Mouse (Mus musculus): ENCODE data around the gene Gm33543. TPM values are rescaled to one million over a fixed set of nuclear protein-coding genes. Genes with fewer than 3 reads are reported as not detected.

Gene Gm33543
- polyA plus RNA-seq, 1 experiment from 2014 or later: not detected

DNA sequence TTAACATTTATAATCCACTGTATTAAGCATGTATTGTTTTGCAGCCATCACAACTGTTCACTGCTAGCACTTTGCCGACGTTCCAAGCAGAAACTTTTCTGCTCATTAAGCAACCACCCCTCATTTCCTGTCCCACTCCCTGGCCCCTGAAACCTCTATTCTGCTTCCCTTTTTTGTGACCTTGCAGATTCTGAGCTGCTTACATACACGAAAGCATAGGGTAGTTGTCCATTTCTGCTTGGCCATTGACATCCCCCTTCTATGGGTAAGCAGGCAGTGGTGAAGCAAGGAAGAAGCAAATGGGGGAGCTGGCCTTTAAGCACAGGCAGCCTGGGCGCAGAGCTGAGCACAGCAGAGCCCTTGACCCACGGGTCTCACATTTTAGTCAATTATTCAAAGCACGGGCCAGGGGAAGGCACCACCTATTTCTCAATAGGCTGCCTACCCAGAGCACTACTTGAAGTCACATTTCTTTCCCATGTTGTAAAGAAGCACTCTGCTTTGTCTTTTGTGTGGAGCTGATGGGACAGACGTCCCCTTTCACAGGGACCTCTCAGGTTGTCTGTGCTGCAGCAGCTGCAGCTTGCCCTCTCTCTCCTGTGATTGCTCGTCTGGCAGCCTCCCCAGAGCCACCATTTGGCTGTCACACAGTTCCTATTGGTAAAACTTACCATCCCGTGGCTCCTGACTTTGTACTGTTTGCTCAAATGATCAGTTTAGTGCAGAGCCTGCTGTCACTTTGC lies 25.1 kb downstream of the Gm33543 start:
- Histone ChIP-seq H3K36me3 (ENCODE audit: control insufficient read depth, insufficient read depth, low read length) (no peaks in the 10 kb centered on the region), H3K4me1 (ENCODE audit: control insufficient read depth, insufficient read depth, low read length) (peaks cover 4% of the 10 kb centered on the region; the same call in 1 of the 2 replicates), H3K27me3 (ENCODE audit: control insufficient read depth, insufficient read depth, low read length) (no peaks in the 10 kb centered on the region), H3K4me3 (ENCODE audit: low read depth, low read length) (no peak overlapping the region), H3K27ac (ENCODE audit: low read depth, low read length) (no peak overlapping the region), H3K4me2 (no peak overlapping the region), H3K9me3 (ENCODE audit: control insufficient read depth, low read length) (no peaks in the 10 kb centered on the region), H3K9ac (ENCODE audit: low read length) (no peak overlapping the region)
- 48% methylated on average over 9 of the region's 9 CpGs for WGBS
- DNase-seq (ENCODE audit: low spot score, missing footprints) (peak; percentile 80), ATAC-seq (ENCODE audit: low FRiP score) (0 out of 2 replicates have a peak, but pooled peaks have one; percentile 35)

DNA sequence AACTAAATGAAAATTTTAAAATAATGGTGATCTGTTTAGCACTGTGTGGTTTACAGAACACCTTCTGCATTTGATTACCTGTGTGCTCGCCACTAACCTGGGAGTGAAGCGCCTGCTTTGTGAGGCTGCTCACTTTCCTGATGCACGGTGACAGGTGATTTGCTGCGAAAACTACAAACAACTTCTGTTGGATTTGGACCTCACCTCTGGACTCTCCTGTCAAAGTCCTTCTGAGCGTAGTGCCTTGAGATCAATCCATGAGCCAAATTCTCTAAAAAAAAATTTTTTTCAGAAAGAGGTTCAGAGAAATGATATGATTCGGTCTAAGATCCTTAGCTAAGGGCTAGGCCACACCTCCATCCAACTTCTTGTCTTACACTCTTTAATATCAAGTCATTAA lies 28.4 kb downstream of the Gm33543 start:
- 92% methylated on average over 6 of the region's 6 CpGs for WGBS
- no peak overlapping the region for H3K4me3 ChIP-seq (ENCODE audit: low read depth, low read length)
- no peak for ATAC-seq (ENCODE audit: low FRiP score)
- no peak overlapping the region for H3K9ac ChIP-seq (ENCODE audit: low read length)
- peaks cover 4% of the 10 kb centered on the region; the same call in 1 of the 2 replicates for H3K4me1 ChIP-seq (ENCODE audit: control insufficient read depth, insufficient read depth, low read length)
- H3K36me3 ChIP-seq (ENCODE audit: control insufficient read depth, insufficient read depth, low read length): no peaks in the 10 kb centered on the region
- peak; percentile 72 for DNase-seq (ENCODE audit: low spot score, missing footprints)
- H3K27ac ChIP-seq (ENCODE audit: low read depth, low read length): no peak overlapping the region
- H3K4me2 ChIP-seq: no peak overlapping the region
- no peaks in the 10 kb centered on the region for H3K27me3 ChIP-seq (ENCODE audit: control insufficient read depth, insufficient read depth, low read length)
- no peaks in the 10 kb centered on the region for H3K9me3 ChIP-seq (ENCODE audit: control insufficient read depth, low read length)

GRCm38 (mm10) chr10:95811869-95812268 lies 30.9 kb downstream of the Gm33543 start:
- Histone ChIP-seq H3K4me2 (no peak overlapping the region), H3K9me3 (ENCODE audit: control insufficient read depth, low read length) (no peaks in the 10 kb centered on the region), H3K27ac (ENCODE audit: low read depth, low read length) (no peak overlapping the region), H3K4me1 (ENCODE audit: control insufficient read depth, insufficient read depth, low read length) (no peaks in the 10 kb centered on the region), H3K36me3 (ENCODE audit: control insufficient read depth, insufficient read depth, low read length) (no peaks in the 10 kb centered on the region), H3K4me3 (ENCODE audit: low read depth, low read length) (no peak overlapping the region), H3K9ac (ENCODE audit: low read length) (no peak overlapping the region), H3K27me3 (ENCODE audit: control insufficient read depth, insufficient read depth, low read length) (no peaks in the 10 kb centered on the region)
- 53% methylated on average over 4 of the region's 4 CpGs for WGBS
- ATAC-seq (ENCODE audit: low FRiP score) (no peak), DNase-seq (ENCODE audit: low spot score, missing footprints) (peak; percentile 26)

DNA sequence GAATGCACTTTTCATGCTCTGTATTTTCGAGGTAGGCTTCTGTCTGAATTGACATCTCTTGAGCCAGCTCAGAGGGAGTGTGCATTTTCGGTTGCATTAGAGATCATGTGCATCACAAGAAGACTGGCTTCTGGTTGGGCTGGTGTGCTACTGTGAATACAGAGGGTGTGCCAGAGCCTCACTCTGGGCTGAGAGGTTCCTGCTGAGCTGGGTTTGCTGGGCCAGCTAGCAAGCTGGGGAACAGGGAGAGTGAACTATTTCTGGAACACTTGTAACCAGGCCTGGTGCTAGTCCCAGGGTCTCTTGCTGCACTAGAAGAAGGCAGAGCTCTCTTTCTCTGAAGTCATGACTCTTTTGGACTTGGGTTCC lies 41.3 kb downstream of the Gm33543 start:
- no peak overlapping the region for H3K4me2 ChIP-seq
- H3K4me3 ChIP-seq (ENCODE audit: low read depth, low read length): no peak overlapping the region
- no peaks in the 10 kb centered on the region for H3K4me1 ChIP-seq (ENCODE audit: control insufficient read depth, insufficient read depth, low read length)
- no peaks in the 10 kb centered on the region for H3K36me3 ChIP-seq (ENCODE audit: control insufficient read depth, insufficient read depth, low read length)
- 58% methylated on average over 2 of the region's 2 CpGs for WGBS
- ATAC-seq (ENCODE audit: low FRiP score) (no peak), DNase-seq (ENCODE audit: low spot score, missing footprints) (no peak)
- no peaks in the 10 kb centered on the region for H3K27me3 ChIP-seq (ENCODE audit: control insufficient read depth, insufficient read depth, low read length)
- H3K9ac ChIP-seq (ENCODE audit: low read length): no peak overlapping the region
- no peaks in the 10 kb centered on the region for H3K9me3 ChIP-seq (ENCODE audit: control insufficient read depth, low read length)
- H3K27ac ChIP-seq (ENCODE audit: low read depth, low read length): no peak overlapping the region

DNA sequence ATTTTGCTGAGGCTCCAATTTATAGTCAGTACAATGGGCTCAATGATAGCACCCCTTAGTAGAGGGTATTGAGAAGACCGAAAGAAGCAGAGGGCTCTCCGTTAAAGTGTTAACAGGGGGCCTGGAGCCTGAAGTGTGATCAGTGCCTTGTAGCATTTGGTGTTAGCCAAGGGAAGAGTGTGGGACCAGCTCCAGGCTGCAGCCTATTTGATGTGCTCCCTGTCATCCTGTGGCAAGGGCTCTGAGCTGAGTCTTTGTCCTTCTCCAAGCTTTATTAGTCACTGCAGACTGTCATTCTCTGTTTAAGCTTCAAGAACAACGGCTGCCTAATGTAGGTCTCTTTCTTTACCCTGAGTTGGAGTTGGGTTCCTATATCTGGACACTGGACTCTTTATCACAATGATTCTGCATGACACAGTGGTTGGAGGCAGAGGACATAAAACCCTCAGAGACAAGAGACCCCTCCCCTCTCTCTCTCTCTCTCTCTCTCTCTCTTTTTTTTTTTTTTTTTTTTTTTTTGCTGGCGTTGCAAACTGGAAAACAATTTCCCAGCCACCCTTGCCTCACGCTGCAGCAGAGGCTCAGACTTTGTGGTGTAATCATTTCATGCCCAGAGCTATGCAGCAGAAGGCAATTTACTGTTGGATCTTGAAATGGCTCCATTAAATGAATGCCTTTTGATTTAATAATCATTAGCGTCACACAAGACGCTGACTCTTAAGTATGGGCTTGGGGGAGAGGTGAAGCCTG lies 41.9 kb downstream of the Gm33543 start:
- ATAC-seq (ENCODE audit: low FRiP score): no peak
- WGBS: 74% methylated on average over 7 of the region's 7 CpGs
- no peaks in the 10 kb centered on the region for H3K9me3 ChIP-seq (ENCODE audit: control insufficient read depth, low read length)
- H3K4me1 ChIP-seq (ENCODE audit: control insufficient read depth, insufficient read depth, low read length): no peaks in the 10 kb centered on the region
- H3K9ac ChIP-seq (ENCODE audit: low read length): no peak overlapping the region
- H3K27me3 ChIP-seq (ENCODE audit: control insufficient read depth, insufficient read depth, low read length): no peaks in the 10 kb centered on the region
- DNase-seq (ENCODE audit: low spot score, missing footprints): no peak
- no peak overlapping the region for H3K27ac ChIP-seq (ENCODE audit: low read depth, low read length)
- H3K4me2 ChIP-seq: no peak overlapping the region
- H3K36me3 ChIP-seq (ENCODE audit: control insufficient read depth, insufficient read depth, low read length): no peaks in the 10 kb centered on the region
- no peak overlapping the region for H3K4me3 ChIP-seq (ENCODE audit: low read depth, low read length)

DNA sequence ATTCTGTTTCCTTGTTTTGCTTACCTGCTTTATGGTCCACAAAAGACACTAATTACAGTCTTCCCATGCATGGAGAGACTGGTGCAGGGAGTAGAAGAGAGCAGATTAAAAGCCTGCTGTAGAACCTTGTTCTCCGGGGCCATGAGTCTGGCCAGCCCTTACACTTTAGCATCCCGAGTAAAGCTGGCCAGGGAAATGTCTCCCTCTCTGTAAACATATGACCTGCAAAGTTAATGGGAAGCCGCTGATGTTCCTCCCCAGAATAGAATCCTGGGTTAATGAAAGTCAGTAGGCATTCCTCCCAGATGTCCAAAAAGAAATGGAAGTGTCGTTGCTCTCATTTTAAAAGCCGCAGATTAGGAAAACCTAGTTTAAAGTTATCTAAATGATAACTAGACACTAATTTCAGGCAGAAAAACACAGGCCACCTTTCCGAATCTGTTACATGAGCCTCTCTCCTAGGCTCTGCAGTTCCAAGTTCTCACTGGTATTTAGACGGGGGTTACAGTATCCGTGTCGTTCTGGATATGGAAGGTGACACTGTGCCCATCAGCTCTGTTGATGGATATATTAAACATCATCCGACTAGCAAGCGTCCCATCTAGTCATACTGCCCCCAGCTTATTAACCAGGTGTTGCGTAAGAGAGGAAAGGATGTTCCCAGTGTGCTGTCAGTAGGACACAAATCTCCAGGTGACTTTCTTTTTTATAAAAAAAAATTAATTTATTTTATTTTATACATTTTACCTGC lies 44.9 kb downstream of the Gm33543 start:
- Histone ChIP-seq H3K27me3 (ENCODE audit: control insufficient read depth, insufficient read depth, low read length) (no peaks in the 10 kb centered on the region), H3K4me3 (ENCODE audit: low read depth, low read length) (no peak overlapping the region), H3K9ac (ENCODE audit: low read length) (no peak overlapping the region), H3K9me3 (ENCODE audit: control insufficient read depth, low read length) (no peaks in the 10 kb centered on the region), H3K4me1 (ENCODE audit: control insufficient read depth, insufficient read depth, low read length) (no peaks in the 10 kb centered on the region), H3K36me3 (ENCODE audit: control insufficient read depth, insufficient read depth, low read length) (no peaks in the 10 kb centered on the region), H3K27ac (ENCODE audit: low read depth, low read length) (no peak overlapping the region), H3K4me2 (no peak overlapping the region)
- no peak for ATAC-seq (ENCODE audit: low FRiP score)
- peak; percentile 19 for DNase-seq (ENCODE audit: low spot score, missing footprints)
- WGBS: 92% methylated on average over 12 of the region's 12 CpGs

- 93% methylated on average over 4 of the region's 4 CpGs for WGBS
- no peak for ATAC-seq (ENCODE audit: low FRiP score)
- Histone ChIP-seq H3K36me3 (ENCODE audit: control insufficient read depth, insufficient read depth, low read length) (no peaks in the 10 kb centered on the region), H3K27me3 (ENCODE audit: control insufficient read depth, insufficient read depth, low read length) (no peaks in the 10 kb centered on the region), H3K4me3 (ENCODE audit: low read depth, low read length) (no peak overlapping the region), H3K9me3 (ENCODE audit: control insufficient read depth, low read length) (no peaks in the 10 kb centered on the region), H3K4me2 (no peak overlapping the region), H3K9ac (ENCODE audit: low read length) (no peak overlapping the region), H3K27ac (ENCODE audit: low read depth, low read length) (no peak overlapping the region), H3K4me1 (ENCODE audit: control insufficient read depth, insufficient read depth, low read length) (no peaks in the 10 kb centered on the region)
- no peak for DNase-seq (ENCODE audit: low spot score, missing footprints)
Measured at GRCm38 (mm10) chr10:95795500-95795899, 47.2 kb downstream of the Gm33543 start.

- Histone ChIP-seq H3K27me3 (ENCODE audit: control insufficient read depth, insufficient read depth, low read length) (no peaks in the 10 kb centered on the region), H3K9ac (ENCODE audit: low read length) (no peak overlapping the region), H3K27ac (ENCODE audit: low read depth, low read length) (no peak overlapping the region), H3K36me3 (ENCODE audit: control insufficient read depth, insufficient read depth, low read length) (no peaks in the 10 kb centered on the region), H3K9me3 (ENCODE audit: control insufficient read depth, low read length) (no peaks in the 10 kb centered on the region), H3K4me3 (ENCODE audit: low read depth, low read length) (no peak overlapping the region), H3K4me2 (no peak overlapping the region), H3K4me1 (ENCODE audit: control insufficient read depth, insufficient read depth, low read length) (no peaks in the 10 kb centered on the region)
- ATAC-seq (ENCODE audit: low FRiP score) (no peak), DNase-seq (ENCODE audit: low spot score, missing footprints) (no peak)
- 88% methylated on average over 6 of the region's 6 CpGs for WGBS
Measured at GRCm38 (mm10) chr10:95794706-95795105, 48.0 kb downstream of the Gm33543 start.

DNA sequence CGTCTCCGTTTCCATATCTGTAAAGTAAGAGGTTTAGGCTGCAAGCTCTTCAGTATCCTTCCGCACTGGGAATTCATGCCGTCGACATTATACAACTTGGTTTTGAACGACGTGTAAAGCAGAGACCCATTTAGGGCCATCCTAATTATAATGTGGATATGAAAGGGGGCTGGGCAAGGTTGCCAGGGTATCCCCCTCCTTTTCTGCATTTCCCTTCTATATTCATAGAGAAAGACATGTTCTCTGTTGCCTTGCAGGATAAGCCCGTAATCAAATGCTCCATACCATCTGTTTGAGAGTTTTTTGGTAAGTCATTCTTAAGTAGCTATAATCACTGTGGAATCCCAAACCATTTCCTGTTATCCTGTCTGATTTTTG lies 51.3 kb downstream of the Gm33543 start:
- DNase-seq (ENCODE audit: low spot score, missing footprints): no peak
- WGBS: 89% methylated on average over 8 of the region's 8 CpGs

More for the DNA sequence above, 51.3 kb downstream of the Gm33543 start:
- no peaks in the 10 kb centered on the region for H3K4me1 ChIP-seq (ENCODE audit: control insufficient read depth, insufficient read depth, low read length)
- no peaks in the 10 kb centered on the region for H3K27me3 ChIP-seq (ENCODE audit: control insufficient read depth, insufficient read depth, low read length)
- H3K4me2 ChIP-seq: no peak overlapping the region
- no peak for ATAC-seq (ENCODE audit: low FRiP score)
- no peak overlapping the region for H3K4me3 ChIP-seq (ENCODE audit: low read depth, low read length)
- no peak overlapping the region for H3K27ac ChIP-seq (ENCODE audit: low read depth, low read length)
- no peak overlapping the region for H3K9ac ChIP-seq (ENCODE audit: low read length)
- no peaks in the 10 kb centered on the region for H3K36me3 ChIP-seq (ENCODE audit: control insufficient read depth, insufficient read depth, low read length)
- H3K9me3 ChIP-seq (ENCODE audit: control insufficient read depth, low read length): no peaks in the 10 kb centered on the region
